Mouse (Mus musculus) gonadal fat pad, adult 2 months (tissue): ENCODE results near the gene Hist2h3b. TPM values are rescaled to one million over a fixed set of nuclear protein-coding genes. Genes with fewer than 3 reads are reported as not detected.
"Not testable (repeated sequence)": the region's sequence is repeated elsewhere in the genome, so short reads cannot be mapped to it uniquely, and the experiment has no call there.

Experiments used
- DNase-seq: peaks from one replicate; pipeline ENCODE4 v3.0.0-alpha.2; 2012; ENCODE audit warnings: low read depth
- polyA plus RNA-seq: library from polyadenylated mRNA; depleted of rRNA; stranded (reverse); fragments of >200 nt; gene quantifications from 2 replicates; pipeline ENCODE4 v1.2.3, GENCODE M21; 2012; rRNA removed

The Hist2h3b gene
- 20.3 and 34.5 TPM in 2 replicates for polyA plus RNA-seq

DNA sequence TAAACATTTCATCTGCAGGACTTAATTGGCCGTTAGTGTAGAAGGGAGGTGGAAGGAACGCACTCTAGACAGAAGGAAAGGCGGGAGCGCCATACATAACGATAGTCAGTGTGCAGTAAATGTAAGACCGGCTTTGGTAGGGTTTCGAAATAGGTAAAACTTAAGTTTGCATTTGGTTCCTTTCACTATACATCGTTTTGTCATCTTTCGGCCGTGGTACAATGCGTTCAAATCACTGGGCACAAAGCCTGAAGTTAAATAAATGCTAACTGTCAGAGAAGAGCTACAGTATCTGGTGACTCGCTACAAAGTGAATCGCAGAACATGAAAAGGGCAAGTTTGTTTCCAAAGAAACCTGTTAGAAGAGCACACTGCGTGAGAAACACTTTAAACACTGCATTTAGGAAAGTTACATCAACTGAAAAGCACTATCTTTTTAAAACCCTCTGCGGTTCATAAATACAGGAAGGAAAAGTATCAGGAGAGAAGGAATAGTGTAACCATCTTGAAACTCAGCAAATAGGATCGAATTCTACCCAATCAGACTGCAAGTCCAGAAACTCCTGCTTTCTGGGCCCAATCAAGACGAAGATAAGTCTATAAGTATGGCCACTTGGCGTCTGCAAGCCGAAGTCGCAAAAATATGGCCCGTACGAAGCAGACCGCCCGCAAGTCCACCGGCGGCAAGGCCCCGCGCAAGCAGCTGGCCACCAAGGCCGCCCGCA lies at the start of gene Hist2h3b:
Gene Hist2h3b, plus strand, starts transcription at position 604 of the 725 bp plus-strand sequence.
- DNase-seq: no peak

DNA sequence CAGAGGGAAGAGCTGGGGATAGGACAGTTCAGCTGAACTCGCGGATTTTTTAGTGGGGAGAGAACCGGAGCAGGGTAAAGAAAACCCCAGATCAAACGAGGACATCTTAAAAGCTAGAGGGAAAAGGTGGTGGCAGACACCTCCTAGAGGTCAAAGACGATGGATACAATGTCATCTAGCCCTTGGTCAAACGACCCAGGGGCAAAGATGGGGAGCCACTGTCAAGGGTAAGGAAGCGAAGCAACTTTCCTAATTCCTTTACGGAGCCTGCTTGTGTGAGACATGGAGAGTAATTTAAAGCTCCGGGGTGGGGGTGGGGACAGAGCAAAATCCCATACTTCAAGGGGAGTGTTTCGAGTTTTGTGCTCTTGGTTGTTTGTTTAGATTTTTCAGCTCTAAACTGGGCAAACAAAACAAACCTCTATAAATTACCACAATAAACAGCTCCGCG lies 49.2 kb upstream of the Hist2h3b start:
- no peak for DNase-seq

- no peak for DNase-seq
These were observed 48.8 kb upstream of the Hist2h3b start, which contains the start of the genes Bola1 and Hist2h2ab for GRCm38 (mm10) chr3:96219661-96220130. Gene Bola1 (minus strand): TSS chr3:96219709. Gene Hist2h2ab (plus strand): TSS chr3:96219865.

DNA sequence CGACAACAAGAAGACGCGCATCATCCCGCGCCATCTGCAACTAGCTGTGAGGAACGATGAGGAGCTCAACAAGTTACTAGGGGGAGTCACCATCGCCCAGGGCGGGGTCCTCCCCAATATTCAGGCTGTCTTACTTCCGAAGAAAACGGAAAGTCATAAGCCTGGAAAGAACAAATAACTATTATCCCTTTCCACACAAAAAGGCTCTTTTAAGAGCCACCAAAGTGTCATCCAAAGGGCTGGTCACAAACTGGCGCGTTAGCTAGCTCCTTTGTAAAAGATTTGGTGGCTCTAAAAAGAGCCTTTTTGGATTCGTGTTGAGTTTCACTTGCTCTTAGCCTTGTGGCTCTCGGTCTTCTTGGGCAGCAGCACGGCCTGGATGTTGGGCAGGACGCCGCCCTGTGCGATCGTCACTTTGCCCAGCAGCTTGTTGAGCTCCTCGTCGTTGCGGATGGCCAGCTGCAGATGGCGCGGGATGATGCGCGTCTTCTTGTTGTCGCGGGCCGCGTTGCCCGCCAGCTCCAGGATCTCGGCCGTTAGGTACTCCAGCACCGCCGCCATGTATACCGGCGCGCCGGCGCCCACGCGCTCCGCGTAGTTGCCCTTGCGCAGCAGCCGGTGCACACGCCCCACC lies 48.2 kb upstream of the Hist2h3b start:
- DNase-seq: not testable (repeated sequence)

GRCm38 (mm10) chr3:96220765-96221639 lies 47.5 kb upstream of the Hist2h3b start, which contains the start of the genes Hist2h2ac and Hist2h2be:
Gene Hist2h2ac (minus strand): TSS chr3:96220880.
Gene Hist2h2be (plus strand): TSS chr3:96221119.
- DNase-seq: no peak

DNA sequence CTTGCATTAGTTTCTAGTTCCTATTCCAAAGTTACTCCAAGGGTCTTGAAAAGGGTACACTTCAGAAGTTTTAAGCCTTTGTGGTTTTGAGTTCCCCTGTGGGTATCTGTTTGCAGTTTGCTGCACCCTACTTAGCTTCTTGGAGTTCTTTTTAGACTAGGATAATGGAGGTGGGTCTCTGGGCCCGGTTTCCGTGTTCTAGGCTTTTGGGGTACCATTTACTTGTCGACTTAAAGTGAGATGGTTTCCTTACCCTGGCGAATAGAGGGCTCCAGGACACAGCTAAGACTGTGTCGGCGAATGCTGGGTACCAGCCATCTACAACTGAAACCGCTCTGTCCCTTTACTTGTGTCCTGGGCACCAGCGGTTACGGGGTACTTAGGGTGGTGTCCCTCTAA lies 46.8 kb upstream of the Hist2h3b start:
- no peak for DNase-seq

GRCm38 (mm10) chr3:96222774-96223173 lies 45.7 kb upstream of the Hist2h3b start:
- DNase-seq: no peak

DNA sequence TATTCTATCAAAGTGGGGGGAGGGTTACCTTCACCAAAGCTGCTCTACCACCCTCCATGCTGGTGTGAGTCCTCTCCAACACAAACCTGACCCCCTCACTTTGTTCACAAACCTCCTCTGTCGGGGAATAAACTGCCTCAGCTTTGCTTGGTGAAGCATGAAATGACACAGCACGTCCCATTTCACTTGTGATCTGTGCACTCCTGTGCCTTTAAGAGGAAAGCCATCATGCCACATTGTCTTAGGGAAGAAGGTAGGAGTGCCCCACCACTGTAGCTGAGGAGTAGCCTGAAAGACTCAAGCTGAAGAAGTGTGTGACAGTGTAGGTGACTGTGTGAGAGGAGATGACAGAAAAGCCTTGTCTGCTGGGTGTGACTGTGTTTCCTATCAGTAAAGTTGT lies 43.0 kb upstream of the Hist2h3b start:
- no peak for DNase-seq

DNA sequence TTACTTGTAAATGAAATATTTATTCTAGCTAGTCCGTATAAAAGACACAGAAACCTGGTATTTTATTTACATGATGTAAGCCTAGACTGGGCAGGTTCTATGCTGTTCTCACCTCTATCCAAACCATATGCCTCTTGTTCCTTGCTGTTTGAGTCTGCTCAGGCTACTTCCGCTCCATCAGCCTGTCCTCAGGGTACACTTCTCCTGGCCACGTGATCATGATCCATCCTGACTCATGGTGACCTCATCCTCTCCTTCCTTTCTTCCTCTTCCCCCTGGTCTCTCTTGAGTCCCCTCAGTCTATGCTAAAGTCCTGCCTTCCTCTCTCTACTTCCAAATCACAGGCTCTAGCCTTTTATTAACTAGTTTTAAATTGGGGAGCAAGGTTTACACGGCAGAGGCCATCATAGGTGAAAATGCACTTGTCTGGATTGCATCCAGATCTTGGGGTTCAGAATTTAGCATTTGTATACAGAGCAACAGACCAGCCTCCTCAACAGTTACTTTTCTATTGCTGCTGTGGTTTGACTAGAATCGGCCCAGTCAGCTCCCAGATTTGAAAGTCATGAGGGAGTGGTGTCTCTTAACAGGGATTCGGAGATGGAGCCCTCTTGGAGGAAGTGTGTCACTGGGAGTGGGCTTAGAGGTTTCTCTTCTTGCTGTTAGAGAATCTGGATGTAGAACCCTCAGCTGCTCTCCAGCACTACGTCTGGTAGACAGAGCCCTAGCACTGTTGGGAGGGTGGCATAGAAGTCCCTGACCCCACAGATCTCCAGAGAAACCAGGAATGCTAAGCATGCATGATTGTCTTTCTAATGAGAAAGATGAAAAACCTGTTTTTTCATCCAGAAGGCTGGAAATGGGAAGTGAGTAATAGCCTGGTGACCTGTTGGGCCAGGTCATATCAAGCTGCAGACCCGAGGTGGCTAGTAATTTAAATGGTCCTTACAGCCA lies 41.5 kb upstream of the Hist2h3b start:
- no peak for DNase-seq

- DNase-seq: no peak
These were observed 39.6 kb upstream of the Hist2h3b start for GRCm38 (mm10) chr3:96228828-96229227.

GRCm38 (mm10) chr3:96230404-96230803 lies 38.0 kb upstream of the Hist2h3b start:
- DNase-seq: no peak

DNA sequence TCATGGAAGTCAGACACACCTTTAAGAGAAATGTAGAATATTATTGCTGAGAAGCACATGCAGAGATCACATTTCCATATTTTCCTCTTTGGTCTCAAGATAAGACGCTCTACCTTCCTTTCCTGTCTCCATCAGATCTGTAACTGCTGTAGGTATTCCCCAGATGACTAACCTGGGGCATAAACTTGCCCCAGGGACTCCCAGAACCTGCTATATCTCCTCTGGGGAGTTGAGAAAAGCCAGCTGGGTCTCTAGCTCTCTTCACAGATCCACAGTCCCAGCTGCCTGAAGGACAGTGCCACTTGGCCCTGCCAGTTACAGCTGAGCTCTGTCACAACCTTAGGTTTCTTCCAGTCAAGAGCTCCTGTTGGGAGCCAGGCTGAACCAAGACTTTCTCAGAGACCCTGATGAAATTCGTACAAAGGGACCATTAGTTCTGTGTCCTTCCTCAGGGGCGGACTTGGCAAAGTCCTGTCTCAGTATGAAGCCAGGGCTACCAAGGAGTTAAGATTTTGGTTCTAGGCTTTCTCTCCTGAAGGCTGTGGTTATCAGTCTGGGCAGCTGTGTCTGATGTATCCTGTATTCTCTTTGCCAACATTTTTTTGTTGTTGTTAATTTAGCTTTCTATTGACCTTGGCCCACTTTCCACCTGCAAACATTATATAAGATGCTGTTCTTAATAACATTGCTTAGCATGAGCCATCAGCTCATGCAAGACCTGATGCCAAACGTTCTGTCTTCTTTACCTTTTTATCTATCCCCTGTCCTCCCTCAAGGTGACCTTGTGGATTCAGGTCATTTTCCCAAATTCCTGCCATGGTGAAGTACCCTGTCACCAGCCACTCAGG lies 37.3 kb upstream of the Hist2h3b start:
- DNase-seq: no peak

- no peak for DNase-seq
These were observed 36.7 kb upstream of the Hist2h3b start for GRCm38 (mm10) chr3:96231758-96232120.

DNA sequence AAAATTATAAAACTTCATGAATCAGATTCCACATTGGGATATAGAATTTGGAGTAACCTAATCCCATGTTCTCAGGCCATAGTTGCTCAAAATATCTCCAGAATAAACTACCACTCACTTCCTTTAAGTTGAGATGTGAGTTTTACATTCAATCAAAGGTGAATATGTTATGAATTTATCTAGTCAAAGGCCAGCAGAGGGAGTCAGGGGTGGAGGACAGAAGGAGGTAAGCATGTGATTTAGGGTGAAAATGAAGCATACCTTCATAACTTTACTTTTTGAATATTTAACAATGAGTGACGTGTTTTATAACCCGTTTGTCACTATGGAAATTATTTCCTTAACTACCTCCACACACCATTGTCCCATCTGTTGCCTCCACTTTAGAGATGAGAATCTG lies 33.5 kb upstream of the Hist2h3b start:
- DNase-seq: no peak

DNA sequence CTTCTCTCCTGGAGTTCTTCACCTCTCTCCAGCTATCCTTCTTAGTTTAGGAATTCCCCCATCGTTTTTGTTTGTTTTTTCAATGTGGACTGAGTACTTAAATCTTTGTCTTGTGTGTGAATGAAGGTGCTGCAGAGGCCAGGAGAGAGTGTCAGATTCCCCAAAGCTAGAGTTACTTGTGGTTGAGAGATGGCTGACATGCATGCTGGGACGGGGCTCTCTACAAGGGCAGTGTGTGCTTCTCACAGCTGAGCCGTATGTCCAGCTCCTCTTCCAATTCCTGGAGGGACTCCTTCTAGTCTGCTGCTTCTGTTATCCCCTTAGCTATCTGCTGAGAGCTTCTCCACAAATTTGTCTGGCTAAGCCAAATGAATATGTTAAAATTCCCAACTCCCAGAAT lies 32.6 kb upstream of the Hist2h3b start:
- DNase-seq: no peak

- DNase-seq: no peak
These were observed 31.6 kb upstream of the Hist2h3b start for GRCm38 (mm10) chr3:96236834-96237334.

DNA sequence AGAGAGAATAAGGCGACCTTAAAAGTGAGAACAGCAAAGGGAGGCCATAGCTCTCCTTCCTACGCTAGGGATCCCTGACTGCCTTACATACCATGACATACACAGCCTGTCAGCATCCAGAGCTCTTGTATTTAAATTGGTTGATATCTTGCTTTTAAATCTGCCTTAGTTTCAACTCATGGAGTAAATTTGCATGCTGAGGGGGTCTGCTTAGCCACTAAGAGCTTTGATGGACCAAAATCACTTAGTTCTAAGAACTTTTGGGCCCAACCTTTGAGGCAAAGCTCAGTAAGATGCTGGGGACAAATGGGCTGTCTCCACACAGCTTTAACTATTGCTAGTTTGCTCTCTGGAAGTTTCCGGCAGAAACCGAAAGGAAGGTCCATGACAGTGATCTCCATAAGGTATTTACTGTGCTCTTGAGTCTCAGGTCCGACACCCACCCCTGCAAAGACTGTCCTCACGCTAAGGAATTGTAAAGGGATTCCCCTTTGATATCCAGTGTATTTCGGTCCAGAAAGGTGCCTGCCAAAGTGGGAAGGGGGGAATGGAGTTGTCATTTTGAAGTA lies 31.0 kb upstream of the Hist2h3b start:
- no peak for DNase-seq

DNA sequence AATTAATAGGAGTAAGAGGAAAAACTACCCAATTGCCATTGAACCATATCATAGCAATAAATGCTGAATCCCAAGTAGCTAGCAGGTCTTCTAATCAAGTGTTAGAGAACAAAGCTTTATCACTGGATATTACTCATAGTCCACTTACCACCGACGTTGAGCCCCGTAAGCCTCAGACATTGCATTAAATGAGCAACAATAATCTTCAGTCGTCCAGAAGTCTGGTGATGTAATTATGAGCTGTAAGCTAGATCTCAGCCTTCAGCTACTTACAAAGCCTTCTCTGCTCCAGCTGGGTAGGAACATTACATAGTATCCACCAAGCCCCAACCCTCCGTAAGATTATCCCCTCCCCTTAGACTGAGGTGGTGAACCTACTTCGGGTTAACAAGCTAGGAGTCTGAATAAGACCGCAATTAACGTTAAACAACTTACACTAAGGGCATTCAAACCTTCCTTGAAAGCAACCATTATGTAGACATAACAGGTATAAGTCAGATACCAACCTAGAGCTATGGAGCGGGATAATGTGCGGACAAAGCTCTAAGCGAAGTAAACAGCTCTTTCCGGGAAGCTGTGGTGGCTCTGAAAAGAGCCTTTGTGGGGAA lies 30.4 kb upstream of the Hist2h3b start:
- no peak for DNase-seq
